Comparison of ENCODE assay signal across 35 mouse cellular contexts in genomic region chr13:96487230-96487629, GRCm38 (mm10). TPM values are rescaled to one million over a fixed set of nuclear protein-coding genes. Genes with fewer than 3 reads are reported as not detected.
A peak's percentile ranks its signal among the peaks of the same experiment; 100 is the strongest.
DNase-seq lines count a peak whose midpoint lies in the region; ATAC-seq lines count a peak whose summit lies in the region.
"Had no signal": no experiment of that assay in that cellular context is flagged by ENCODE, and none has a peak within 500 bp of the region (broad histone marks: within the 10 kb centered on the region; RNA-seq: fewer than 3 reads in every experiment).

No protein-coding gene starts in this region.

- peak; percentile 95 for ATAC-seq in inflammation-experienced regulatory T-cells, adult 6 months
- ATAC-seq: forebrain, embryonic 14.5 days; hindbrain, postnatal 0 days; midbrain, embryonic 15.5 days had no signal

- DNase-seq in adrenal gland, adult 2 months = peak; percentile 36
- DNase-seq in adrenal gland, postnatal 36 days = no peak
- peak; percentile 13 for DNase-seq in T-cell, adult 2 months (ENCODE audit: low spot score)
- DNase-seq in gastrocnemius, postnatal 10 days = no peak
- DNase-seq in cerebellum, postnatal 4 days (ENCODE audit: low spot score in 2 of 2) = no peak
- DNase-seq in spleen, postnatal 14 days (ENCODE audit: low spot score in 2 of 2) = no peak
- DNase-seq: cerebellum, adult 2 months; cerebellum, postnatal 36 days; heart, adult 18-20 months; heart, postnatal 10 days; kidney, adult 2 months; layer of hippocampus, adult 9-11 months; liver, embryonic 13.5 days; lung, embryonic 14.5 days; right cerebral cortex, postnatal 25 days; thymus, adult 18-20 months; thymus, postnatal 36 days had no signal

RNA-seq across cellular contexts. Expression of gene Gm17622, which starts 3.3 kb away (rescaled TPM):
- not detected for total RNA-seq in adrenal gland, adult 2 months (2021)
- polyA plus RNA-seq in adrenal gland, adult 2 months (2012; rRNA removed) = not detected in 2 replicates
- not detected for total RNA-seq in adrenal gland, postnatal 36 days (2021)
- polyA plus RNA-seq in inflammation-experienced regulatory T-cells, adult 6 months (2017; shearing (Covaris generic)) = not detected
- not detected for total RNA-seq in gastrocnemius, postnatal 10 days (2021)
- total RNA-seq: adrenal gland, adult 18-20 months; gastrocnemius, adult 8-10 months; heart, adult 18-20 months; heart, postnatal 10 days; hindbrain, postnatal 0 days; left cerebral cortex, adult 18-20 months; left cerebral cortex, postnatal 25 days; neutrophil, adult 5-6 weeks had no signal
- polyA plus RNA-seq: cerebellum, adult 2 months; embryonic facial prominence, embryonic 14.5 days; forebrain, embryonic 14.5 days; frontal cortex, adult 2 months; heart, embryonic 12.5 days; hindbrain, embryonic 10.5 days; hindbrain, postnatal 0 days; kidney, adult 2 months; kidney, postnatal 0 days; large intestine, adult 2 months; limb, embryonic 13.5 days; liver, embryonic 13.5 days; lung, embryonic 14.5 days; midbrain, embryonic 15.5 days; spleen, adult 2 months; stomach, embryonic 14.5 days had no signal

RNA-seq across cellular contexts. Expression of gene Ankdd1b, which starts 16.2 kb away (rescaled TPM):
- total RNA-seq in adrenal gland, adult 2 months (2021) = under 1 TPM; 0.52 to 0.81 TPM
- 0.37 and 0.92 TPM in 2 replicates for polyA plus RNA-seq in adrenal gland, adult 2 months (2012; rRNA removed)
- 1 to 10 TPM; 1.1 to 1.8 TPM for total RNA-seq in adrenal gland, postnatal 36 days (2021)
- polyA plus RNA-seq in inflammation-experienced regulatory T-cells, adult 6 months (2017; shearing (Covaris generic)) = not detected
- under 1 TPM; 0.29 to 0.31 TPM for total RNA-seq in gastrocnemius, postnatal 10 days (2021)
- total RNA-seq: hindbrain, postnatal 0 days; neutrophil, adult 5-6 weeks had no signal
- polyA plus RNA-seq: forebrain, embryonic 14.5 days; hindbrain, embryonic 10.5 days; limb, embryonic 13.5 days; liver, embryonic 13.5 days; lung, embryonic 14.5 days; midbrain, embryonic 15.5 days; spleen, adult 2 months had no signal

RNA-seq across cellular contexts. Expression of gene Polk, which starts 55.1 kb away (rescaled TPM):
- 10 to 100 TPM; 21.8 to 28.5 TPM for total RNA-seq in adrenal gland, adult 2 months (2021)
- 2.4 and 2.8 TPM in 2 replicates for polyA plus RNA-seq in adrenal gland, adult 2 months (2012; rRNA removed)
- total RNA-seq in adrenal gland, postnatal 36 days (2021) = 10 to 100 TPM; 32.8 to 38.8 TPM
- polyA plus RNA-seq in inflammation-experienced regulatory T-cells, adult 6 months (2017; shearing (Covaris generic)) = 10 to 100 TPM; 21.3 to 29.1 (median 21.8) TPM
- total RNA-seq in gastrocnemius, postnatal 10 days (2021) = 1 to 10 TPM; 2.9 to 6.1 TPM

RNA-seq across cellular contexts. Expression of gene Col4a3bp, which starts 55.2 kb away (rescaled TPM):
- 10 to 100 TPM; 60.0 to 93.8 TPM for total RNA-seq in adrenal gland, adult 2 months (2021)
- 30.3 and 45.3 TPM in 2 replicates for polyA plus RNA-seq in adrenal gland, adult 2 months (2012; rRNA removed)
- 100 to 1,000 TPM in 1 of 2 experiments, 10 to 100 TPM in 1; 84.4 to 113 TPM for total RNA-seq in adrenal gland, postnatal 36 days (2021)
- polyA plus RNA-seq in inflammation-experienced regulatory T-cells, adult 6 months (2017; shearing (Covaris generic)) = 10 to 100 TPM in 1 of 3 experiments, 1 to 10 TPM in 2; 5.5 to 12.1 (median 9.0) TPM
- 10 to 100 TPM; 30.3 to 36.5 TPM for total RNA-seq in gastrocnemius, postnatal 10 days (2021)

Comparison
In these comparisons a context has a peak if more than half of its experiments do, and no peak if none do; other contexts are left out.
1. DNase-seq: peak in adrenal gland, adult 2 months (single experiment) and T-cell, adult 2 months (single experiment); none in adrenal gland, postnatal 36 days (0 of 2), gastrocnemius, postnatal 10 days (single experiment), cerebellum, postnatal 4 days (0 of 2) and spleen, postnatal 14 days (0 of 2).